Mouse (Mus musculus): ENCODE measurements around the gene Zc3h14.

GRCm38 (mm10) chr12:98757636-98758035, 10.9 kb downstream of the Zc3h14 start:
- TF ChIP-seq MYOG (IDR thresholded peaks at IDR 0.05; ENCODE audit: control insufficient read depth, extremely low read depth, insufficient read length): no peak
- no peak for TF ChIP-seq CTCF (IDR thresholded peaks at IDR 0.05; ENCODE audit: control insufficient read depth, insufficient read depth, insufficient read length)
- TF ChIP-seq MAX (IDR thresholded peaks at IDR 0.05): no peak
- TF ChIP-seq FOSL1 (IDR thresholded peaks at IDR 0.05; ENCODE audit: insufficient read depth, low read length, poor library complexity, severe bottlenecking): no peak
- no peak for TF ChIP-seq CEBPB (IDR thresholded peaks at IDR 0.05; ENCODE audit: low read depth)

All from C2C12 (cell line).